Mouse (Mus musculus) CD4-positive, CD25-positive, alpha-beta regulatory T cell, adult 4 months (primary cell): ENCODE measurements at regions not wholly inside any gene's neighbourhood (a gene's known extent, or its start where the extent isn't known, plus 50 kb on each side); places are given as distances from the start of the nearest gene placed in this dataset.

Experiments
- ATAC-seq: one replicate; pipeline ENCODE4 v1.8.0; 2017

DNA sequence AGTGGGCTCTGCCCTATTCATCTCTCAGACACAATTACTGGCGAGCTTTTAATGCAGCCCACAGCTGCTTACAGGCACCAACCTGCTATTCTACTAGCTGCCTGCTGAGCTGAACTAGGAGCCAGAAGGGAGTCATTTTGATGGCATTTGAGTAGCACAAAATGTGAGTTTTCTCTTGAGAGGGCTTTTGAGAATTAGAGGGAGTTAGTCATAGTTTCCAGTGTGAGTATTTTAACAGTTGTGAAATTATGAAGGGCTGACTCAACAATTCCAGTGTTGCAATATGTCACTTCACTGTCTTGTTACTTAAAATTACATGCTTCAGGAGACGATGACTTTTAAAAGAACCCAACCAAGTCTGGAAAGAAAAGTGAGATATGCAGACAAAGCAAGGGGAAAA lies 54.4 kb upstream of the Ly86 start:
- ATAC-seq: peak; percentile 87

DNA sequence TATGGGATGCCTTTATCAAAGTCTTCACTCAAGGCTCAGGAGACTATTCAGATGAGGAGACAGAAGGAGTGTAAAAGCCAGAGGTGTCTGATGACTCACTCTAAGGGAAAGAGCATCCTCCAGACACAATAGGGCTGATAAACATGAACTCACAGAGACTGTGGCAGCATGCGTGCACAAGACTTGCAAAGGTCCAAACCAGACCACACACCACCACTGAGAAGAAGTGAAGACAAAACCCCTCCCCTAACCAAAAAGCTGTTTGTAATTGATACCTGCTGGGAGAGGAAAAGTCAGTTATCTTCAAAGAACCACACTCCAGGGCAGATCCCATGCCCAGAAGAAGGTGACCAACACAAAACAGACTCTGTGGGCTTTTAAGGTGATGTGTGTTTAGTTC lies 56.0 kb upstream of the Ly86 start:
- no peak for ATAC-seq

DNA sequence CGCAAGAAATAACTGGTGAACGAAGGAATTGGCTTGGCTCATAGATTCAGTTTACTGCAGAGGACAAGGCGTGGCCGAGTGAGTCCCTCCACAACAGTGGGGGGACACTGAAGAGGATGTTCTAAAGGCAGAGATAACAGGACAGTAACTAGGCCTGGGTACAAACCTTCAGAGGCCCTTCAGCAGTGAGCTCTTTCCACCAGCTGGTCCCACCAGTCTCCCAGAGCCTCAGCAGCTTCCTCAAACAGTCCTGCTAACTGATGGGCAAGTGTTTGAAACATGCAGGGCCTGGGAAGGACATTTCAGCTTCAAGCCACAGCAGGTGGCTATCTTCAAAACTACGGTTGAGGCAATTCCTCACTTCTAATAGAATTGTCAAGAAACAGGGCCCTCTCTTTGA lies 62.5 kb upstream of the Ly86 start:
- ATAC-seq: no peak

DNA sequence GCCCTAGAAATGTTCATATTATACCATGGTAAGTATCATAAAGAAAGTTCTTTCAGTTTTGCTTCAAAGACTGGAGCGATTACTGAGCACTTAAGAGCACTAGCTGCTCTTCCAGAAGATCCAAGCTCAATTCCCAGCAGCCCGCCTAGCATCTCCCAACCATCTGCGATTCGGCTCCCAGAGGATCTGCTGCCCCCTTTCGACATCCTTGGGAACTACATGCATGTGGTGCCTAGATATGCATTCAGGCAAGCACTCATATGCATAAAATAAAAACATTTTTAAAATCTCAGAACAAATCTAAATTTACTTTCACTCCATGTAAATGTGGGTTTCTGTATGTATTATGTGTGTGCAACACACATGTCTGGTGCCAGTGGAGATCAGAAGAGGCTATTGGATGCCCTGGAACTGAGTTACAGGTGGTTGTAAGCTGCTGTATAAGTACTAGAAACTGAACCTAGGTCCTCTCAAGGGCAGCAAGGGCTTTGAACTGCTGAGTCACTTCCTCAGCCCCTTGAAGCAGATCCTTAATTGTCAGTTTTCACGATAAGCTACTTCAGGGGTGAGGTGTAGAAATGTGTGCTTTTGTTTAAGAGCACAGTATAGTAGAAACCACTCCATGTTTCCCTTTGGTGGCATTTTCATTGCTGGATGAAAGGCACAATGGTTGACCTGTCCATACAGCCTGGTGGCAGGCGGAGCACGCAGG lies 65.8 kb upstream of the Ly86 start:
- ATAC-seq: no peak

DNA sequence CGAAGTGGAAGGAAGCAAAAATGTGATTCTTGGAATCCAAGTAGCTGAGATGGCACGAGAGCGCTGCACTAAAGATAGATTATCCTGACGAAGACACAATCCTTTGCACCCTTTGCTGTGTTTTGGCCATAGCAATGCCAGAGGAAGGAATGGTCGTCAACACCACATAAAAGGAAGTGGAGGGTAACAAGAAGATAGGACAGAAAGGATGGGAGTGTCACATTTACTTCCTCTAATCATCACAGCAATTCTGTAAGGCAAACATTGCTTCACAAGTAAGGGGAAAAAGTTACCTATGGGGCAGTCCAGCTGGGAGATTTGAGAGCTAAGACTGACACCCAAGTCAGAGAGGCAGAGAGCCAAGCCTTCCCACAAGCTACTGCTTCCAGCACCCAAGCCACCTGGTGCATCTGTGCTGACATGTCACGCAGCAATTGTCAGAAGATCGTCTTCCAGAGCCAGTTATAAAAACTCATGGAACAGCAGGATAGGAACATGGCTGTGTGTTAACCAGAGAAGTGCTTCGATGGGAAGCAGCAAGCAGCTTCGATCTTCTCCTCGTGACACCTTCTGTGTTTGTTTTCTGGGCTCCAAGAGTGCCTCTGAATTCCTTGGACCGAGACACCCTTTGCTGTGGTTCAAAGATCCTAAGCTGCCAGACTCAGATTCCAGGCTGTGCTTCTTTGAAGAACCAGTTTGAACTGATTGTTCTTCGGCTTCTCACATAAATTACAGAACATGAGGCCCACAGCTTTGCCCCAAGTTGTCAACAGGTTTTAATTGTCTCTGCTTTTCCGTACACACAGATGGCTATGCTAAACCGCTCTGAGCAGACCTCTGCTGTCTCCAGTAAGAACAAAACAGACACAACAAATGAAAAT lies 95.2 kb upstream of the Ly86 start:
- ATAC-seq: no peak

DNA sequence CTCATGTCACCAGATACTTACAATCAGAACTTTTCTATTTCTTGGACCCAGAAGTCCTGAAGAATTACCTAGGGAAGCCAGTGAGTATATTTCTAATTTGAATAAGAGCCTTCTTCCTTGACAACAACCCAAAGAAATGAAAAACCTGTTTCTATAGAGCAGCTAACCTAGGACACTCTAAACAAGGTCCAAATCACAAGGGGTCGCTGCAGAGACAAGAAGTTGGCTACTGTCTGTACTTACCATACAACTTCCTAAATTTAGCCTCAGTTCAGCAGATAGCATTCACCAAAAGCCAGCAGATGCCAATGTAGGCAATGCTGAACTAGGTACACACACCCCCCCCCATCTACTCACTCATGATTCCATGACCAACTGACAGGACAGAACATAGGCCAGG lies 96.3 kb upstream of the Ly86 start:
- no peak for ATAC-seq

DNA sequence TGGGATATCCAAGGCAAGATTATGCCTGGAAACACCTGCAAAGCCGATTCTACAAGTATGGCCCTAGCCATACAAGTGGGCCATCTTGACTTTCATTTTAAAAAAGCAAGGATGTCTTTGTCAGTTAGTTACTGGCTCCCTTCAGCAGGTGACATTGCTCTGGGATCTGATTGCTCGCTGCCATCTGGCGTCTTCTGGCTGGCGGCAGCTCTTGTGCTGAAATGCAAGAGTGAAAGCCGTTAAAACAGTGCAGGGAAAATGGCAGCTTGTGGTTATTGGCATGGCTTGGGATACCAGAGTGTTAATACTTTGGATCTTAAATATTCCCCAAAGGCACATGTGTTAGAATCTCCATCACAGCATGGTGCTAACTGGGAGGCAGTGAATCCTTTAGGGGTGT lies 105.0 kb upstream of the Ly86 start:
- no peak for ATAC-seq

DNA sequence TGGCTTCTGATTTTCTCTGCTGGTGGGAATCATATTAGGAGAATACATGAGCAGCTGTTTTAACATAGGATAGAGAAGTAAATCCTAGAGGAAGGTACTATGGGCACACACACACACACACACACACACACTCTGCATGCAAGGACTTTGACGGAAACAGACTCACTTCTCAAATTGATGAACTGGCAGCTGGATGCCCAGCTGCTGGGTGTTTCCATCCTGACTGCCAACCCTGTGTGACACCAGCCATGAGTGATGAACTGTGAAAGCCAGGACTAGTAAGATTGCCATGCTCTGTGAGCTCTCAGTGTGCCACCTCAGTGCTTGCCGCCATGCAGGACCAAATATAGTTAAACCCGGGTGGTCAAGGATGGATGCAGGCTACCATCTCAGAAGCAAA lies 107.7 kb upstream of the Ly86 start:
- ATAC-seq: no peak

DNA sequence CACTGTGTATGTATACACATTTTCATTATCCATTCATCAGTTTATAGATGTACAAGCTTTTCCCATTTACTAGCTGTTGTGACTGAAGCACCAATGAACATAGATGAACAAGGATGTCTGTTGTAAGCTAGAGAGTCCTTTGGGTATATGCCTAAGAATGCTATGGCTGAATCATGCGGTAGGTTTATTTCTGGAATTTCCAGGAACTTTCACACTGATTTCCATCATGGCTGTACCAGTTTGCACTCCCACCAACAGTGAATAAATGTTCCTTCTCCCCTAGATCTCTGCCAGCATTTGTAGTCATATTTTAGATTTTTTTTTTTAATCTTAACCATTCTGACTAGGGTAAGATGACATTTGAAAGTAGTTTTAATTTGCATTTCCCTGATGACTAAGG lies 119.2 kb upstream of the Ly86 start:
- ATAC-seq: no peak

DNA sequence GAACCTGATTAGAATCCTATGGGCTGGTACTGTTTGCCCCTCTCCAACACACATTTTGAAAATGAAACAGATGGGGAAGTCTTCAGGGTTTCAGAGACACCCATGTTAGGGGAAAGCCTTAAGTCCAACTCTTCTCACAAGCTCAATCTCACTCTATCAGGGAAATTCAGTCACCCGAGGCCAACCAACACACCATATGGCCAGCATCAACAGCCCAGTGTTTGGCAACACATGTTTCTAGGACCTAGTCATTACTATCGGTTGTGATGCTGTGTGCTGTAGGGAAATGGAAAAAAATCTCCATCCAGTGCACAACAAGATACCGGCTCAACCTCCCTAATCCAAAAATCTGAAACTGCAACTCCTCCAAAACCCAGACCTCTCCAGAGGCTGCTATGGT lies 124.6 kb upstream of the Ly86 start:
- ATAC-seq: no peak

DNA sequence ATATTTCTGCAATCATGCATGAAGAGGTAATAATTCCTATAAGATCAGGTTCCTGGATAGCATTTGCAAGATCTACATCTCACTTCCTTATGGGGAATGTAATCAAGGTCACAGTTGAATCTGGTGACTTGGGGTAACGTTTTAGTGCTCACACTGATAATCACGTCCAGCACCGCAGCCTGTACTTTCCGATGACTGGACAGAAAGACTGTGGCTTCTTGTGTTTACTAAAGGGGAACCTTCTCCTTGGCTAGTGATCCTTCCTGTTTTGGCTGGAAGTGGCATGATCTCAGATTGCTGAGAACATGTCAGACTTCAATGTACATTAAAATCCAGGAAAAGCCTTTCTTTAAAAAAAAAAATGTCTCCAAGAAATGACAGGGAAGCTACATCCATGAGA lies 126.4 kb upstream of the Ly86 start:
- no peak for ATAC-seq

DNA sequence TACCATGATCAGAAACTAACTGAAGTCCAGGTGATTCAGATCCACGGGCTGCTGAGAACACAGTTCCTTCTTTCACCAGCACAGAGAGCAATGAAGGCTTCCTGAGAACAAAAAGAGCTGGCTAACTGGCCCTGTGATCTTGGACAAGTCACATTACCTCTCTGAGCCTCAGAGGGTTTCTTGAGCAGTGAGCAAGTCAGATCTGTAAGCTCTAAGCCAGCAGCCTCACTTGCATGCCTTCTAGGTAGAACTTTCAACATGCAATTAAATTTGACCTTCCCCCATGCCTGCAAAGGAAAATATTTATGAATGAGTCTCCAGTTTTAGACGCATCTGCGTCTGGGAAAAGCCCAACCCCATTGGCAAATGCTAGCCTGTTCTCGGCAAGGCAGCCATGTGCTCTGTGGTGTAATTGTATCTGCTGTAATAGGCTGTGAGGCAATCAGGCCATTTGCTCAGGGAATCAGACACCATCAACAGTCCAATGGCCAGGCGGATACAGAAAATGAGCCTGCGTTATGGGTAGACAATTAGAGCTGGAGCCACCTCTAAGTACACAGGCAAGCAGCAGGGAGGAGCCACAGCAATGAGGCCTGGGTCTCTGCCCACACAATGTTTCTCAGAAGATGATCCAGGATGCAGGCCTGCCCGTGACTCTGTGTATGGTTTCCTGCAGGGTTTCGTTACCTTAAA lies 130.3 kb upstream of the Ly86 start:
- ATAC-seq: peak; percentile 87

DNA sequence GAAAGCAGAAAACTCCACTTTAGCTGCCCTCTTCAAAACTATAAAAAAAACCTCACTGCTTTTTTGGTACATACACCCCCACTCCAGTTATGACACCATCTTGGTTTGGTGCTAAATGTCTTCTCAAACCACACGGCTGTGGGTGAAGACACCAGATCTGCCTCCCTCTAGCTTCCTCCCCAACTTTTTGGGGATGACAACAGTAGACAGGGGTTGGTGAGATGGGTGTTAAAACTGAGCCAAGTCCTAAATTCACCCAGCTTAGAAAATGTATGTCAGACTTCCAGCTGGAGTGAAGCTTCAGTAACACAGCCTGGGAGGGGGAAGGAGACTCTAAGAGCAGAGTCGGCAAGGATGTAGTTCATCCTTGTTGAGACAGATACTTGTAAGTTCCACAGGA lies 147.1 kb upstream of the F13a1 start:
- ATAC-seq: no peak

DNA sequence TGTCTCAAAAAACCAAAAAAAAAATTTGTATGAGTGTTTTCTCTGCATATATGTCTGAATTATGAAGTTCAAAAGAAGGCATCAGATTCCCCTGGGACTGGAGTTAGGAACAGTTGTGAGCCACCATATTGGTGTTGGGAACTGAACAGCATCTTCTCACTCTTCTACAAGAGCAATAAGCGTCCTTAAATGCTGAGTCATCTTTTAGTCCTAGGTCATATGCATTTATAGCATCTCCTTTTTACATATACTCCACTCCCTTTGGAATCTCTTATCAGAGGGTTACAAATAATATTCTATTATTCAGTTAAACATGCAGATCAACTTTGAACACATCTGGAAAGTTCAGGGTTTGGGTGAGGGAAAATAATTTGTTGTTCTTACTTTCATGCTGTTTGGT lies 145.8 kb upstream of the F13a1 start:
- no peak for ATAC-seq

DNA sequence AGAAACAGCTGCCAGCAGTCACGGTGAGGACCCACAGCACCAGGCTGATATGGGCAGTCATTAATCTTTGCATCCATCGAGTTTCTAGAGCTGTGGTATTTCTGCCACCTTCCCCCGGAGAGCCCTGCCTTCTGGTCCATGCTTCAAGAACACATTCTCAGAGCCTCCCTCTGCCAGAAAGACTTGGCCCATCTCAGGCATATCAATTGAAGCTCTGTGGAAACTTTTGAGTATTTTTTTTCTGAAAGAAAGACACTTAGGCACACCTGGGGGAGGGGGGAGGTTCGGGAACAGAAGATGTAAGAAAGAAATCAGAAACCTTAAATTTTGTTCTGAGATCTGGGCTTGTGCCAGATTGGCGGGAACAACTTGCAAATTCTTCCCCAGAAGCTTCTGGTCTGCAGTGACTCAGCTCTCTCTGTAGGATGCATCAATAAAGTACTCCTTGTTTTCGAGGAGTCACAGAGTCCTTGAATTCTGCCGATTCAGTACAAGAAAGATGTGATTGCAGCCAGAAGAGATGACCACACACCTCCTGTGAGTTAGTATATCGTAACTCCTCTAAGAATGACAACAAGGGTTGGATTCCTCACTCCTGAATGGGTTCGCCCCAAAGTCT lies 131.2 kb upstream of the F13a1 start:
- no peak for ATAC-seq

DNA sequence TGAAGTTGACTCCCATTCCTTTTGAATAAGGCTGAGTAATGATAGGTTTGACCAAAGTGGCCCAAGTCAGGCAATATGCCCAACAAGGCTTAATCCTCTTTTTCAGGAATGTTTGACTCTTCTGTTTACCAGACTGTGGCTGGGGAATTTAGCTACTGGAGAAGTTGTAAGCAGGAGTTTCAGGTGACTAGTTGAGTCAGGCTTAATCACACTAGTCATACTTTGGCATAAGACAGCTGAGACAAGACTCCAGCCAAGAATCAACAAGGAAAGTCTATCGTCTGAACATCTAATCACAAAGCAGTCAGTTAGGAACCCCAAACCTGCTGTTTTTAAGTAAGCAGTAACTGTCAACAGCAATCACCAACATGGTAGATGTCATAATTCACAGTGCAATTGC lies 126.5 kb upstream of the F13a1 start:
- ATAC-seq: no peak

DNA sequence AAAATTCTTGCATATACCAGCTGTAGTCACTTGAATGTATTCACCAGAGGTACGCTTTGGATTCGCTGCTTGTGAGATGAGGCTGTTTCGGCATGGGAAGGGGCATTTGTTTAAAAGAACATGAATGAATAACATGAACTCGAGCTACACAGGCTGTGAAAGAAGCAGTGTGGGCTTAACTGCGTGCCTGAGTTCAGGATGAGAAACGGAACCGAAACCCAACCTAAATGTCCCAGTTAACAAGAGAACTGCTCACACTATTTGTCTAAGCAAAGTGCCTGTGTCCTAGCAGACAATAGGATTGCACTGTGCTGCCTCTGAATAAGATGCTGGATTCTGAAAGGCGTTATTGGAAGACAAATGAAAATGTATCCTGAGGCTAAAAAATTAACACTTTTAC lies 126.0 kb upstream of the F13a1 start:
- ATAC-seq: no peak

DNA sequence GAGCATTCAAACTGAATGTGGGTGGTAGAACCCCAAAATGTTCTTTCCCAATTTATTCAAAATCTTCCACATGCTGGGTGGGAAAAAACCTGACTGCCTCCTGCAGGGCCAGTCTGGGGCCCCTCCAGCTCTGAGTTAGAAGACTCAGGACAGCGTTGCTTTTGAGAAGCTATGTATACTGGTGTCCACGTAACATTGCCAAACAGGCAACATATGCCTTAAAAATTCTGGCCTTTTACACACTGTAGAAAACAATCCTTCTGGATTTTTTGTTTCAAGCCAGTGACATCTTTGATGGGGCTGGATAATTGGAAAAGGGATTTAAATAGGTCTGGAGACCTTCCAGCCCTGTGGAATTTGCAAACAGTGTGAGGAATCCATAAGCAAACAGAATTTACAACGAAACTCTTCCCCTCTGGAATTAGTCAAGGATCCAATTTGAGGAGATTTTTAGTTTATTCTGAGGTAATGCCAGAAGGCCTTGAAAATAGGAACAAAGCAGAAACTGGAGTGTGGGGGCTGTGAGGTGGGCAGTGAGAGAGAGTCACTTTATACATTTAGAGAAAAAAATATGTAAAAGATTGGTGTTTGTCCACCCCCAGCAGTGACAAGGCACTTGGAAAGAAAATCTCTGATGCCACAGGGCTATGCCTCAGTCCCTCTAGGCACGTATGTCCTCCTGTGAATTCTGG lies 108.9 kb upstream of the F13a1 start:
- no peak for ATAC-seq

DNA sequence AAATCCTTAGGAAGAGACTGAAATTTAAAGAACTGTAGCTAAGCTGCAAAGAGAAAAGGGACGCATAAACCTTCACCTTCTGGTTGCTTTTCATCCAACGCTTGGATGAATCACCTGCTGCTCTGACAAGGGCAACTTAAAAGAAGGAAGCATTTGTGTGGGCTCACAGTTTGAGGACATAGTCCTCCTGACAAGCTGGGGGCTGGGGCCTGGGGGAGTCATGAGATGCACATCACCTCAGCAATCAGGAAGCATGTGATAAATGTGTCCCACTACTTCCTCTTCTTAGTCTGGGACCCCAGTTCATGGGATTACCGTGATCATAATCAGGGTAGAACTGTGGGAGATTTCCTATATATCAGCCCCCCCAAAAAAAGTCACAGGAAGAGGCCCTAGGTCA lies 107.8 kb upstream of the F13a1 start:
- ATAC-seq: no peak

DNA sequence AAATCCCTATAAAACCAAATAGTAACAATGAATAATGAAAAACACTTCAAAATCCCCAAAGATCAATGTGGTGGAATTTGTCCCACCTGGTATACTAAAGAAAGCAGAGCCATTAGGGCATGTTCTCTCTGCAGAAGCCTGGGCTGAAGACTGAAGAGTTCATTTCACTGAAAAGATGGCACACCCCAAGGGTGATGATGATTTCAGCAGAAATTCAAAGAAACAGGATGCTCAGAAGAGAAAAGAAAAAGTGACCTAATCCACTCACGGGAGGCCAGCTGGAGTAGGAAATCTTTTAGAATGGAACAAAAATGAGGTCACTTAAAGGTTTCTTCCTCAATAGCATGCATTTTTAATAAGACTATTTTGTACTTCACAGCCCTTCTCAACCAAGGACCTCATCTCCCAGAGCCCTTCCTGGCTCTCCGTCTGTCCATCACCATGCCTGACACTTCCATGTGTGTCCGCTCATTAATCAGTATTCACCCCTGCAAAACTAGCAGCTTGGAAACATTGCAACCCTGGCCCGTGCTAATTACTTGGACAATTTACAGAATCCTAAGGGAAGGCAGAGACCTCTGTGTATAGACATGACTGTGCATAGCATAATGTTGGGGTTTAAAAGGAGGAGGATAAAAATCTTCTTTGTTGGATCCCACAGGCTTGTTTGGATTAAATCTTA lies 101.9 kb upstream of the F13a1 start:
- no peak for ATAC-seq

DNA sequence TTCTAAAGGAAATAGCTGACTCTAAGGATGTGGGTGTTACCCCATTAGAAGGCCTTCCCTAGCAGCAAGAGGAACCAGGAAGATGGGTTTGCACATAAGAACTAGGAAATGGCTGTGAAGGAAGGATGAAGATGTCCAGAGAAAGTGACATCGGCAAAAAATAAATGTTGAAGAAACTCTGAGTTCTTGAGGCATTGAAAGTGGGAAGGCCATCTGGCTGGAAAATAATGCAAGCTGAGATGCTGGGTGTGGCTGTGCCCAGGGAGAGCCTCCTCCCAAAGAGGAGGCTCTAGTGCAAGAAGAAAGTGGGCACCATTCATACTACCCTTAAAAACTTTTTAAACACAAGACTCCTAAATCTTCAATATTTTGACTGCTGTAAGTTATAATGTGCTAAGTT lies 99.9 kb upstream of the F13a1 start:
- ATAC-seq: no peak
